Mouse (Mus musculus) MN1 (cell line): ENCODE data around the gene Tbc1d20.

Experiments
- DNase-seq: peaks from one replicate; pipeline ENCODE4 v3.0.0-alpha.2; 2016; ENCODE audit warnings: low spot score

Gene Tbc1d20

GRCm38 (mm10) chr2:152359616-152360015 lies 66.0 kb downstream of the Tbc1d20 start:
- DNase-seq = no peak

GRCm38 (mm10) chr2:152360271-152360775 lies 66.7 kb downstream of the Tbc1d20 start:
- peak; percentile 77 for DNase-seq

GRCm38 (mm10) chr2:152361193-152361592 lies 67.6 kb downstream of the Tbc1d20 start:
- DNase-seq = no peak
